Mouse (Mus musculus) cerebellum, adult 11 months (tissue): Measurements from ENCODE around the gene Vopp1.

Experiments used
- DNase-seq: peaks from one replicate; pipeline ENCODE4 v3.0.0; 2022

Gene Vopp1

DNA sequence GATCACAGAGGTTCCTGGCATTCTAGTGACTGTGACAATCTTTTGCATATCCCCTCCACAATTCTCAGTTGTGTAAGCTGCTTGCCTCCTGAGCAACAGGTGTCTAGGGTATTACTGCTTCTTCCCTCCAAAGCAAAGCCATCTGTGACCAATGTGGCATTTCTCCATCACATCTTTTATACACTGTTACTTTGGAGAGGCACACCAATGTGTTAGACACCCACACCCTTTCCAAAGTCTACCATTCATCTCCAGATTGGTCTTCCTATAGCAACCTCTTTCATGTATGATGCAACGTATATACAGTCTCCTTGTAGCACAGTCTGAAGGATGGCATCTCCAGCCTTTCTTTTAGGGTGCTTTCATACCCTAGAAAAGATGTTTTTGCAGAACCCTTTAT is 42.3 kb downstream of the Vopp1 start:
- DNase-seq, result no peak

DNA sequence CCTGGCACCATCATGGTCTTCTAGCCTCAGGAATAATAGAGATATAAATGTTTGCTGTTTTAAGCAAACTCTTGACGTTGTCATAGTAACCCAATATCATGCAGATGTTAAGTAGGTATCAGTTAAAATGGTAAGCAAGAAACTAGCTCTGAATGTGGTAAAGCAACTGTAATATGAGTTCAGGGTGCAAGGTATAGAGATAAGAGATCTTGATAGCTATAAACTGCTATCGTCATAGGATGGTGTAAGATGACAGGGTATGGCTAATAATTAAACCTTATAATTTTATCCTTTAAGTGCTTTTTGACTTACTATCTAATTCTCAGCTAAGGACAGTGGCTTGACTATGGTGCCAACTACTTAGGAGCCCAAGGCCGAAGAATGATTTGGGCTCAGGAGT is 44.6 kb downstream of the Vopp1 start:
- no peak for DNase-seq

DNA sequence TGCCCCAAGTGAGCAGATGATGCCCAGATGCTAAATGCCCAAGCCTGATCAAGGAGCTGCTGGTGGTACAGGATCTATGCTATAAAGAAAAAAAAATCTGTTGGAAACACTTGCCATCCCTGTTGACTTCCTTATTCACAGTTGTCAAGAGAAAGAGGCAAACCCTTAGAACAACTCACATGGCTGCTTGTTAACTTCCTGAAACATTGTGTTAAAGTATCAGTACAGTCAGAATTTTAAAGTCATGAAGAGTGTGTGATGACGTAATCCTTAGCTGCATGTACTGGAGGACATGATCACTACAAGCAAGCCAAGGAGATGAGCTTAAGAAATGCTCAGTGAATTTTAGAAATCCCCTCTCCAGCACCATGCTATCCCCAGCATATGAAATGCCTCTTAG is 51.2 kb downstream of the Vopp1 start:
- DNase-seq, result no peak

DNA sequence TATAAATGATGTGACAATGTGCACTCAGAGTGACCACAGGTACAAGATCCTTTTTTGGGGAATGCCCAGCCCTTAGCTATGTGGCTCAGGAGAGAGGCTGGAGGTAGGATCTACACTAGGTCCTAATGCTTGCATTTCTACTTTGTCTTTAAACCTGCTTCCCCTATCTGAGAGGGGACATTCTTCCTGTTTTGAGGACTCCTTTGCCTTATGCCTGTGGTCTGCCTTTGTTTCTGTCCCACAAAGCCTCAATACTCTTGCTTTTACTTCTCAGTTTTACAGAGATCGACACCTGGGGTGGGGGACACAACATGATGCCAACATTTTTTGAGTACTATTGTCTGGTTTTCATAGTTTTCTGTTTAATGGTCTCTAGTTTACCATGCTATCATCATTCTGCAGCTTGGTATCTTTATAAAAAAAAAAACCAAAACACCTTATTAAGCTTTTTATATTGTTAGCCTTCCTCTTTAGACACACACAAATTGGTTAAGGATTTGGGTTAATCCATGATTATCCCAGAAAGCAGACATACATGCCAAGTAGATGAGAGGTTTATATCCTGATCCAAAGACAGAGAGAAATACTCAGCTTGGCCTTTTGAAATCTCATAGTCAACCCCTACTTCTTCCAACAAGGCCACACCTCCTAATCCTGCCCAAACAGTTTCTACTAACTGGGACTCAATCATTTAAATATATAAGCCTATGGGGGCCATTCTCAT is 54.3 kb downstream of the Vopp1 start:
- no peak for DNase-seq

DNA sequence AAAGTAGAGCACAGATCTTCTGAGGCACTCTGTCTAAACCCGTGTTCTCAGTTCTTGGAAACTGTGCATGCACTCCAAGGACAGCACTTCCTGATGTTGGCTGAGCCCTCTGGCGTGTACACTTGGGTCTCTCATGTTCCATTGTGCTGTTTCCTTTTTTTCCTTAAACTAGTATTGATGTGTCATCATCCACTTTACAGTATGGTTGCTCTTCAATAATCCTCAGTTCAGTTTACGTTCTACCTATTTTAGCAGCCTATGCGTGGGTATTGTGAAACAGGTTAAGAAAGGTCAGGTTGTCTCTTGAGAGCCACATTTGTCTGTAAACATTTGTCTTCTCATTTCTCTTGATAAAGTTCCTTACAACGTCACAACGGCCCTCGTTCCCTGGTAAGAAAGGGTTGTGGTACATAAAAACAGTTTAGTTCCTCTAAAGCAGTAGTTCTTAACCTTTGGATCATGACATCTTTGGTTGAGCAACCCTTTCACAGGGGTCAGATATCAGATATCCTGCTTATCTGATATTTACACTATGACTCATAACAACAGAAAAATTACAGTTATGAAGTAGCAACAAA is 55.9 kb downstream of the Vopp1 start:
- no peak for DNase-seq

DNA sequence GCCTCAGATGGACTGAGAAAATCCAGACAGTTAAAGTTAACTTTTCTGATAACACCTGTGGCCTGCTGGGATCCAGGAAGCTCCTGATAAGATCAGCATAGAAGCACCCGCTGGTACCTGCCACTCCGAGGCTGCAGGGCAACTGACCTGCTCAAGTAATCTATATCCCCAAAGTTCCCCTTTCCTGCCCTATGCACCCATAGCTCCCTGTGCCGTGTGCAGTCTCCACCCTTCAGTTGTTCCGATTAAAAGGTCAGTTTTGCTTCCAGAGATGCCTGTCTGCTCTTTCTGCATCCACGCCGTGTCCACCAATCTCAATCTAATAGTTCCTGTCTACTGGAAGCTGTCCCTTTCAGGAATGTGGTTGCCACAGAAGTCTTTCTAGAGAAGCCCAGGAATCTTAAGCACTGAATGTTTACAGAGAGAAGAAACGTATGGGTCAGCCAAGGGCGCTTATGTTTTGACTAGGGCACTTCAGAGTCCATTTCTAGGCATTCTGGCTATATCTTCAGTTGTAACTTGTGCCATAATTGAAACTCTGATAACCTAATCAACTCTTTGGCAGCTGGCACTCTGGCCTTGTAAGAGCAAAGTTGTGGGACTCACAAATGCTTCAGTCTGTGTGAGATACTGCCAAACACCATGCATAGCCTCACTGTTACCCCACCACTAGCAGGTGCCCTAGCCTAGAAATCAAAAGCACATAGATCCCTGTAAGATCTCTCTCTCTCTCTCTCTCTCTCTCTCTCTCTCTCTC is 57.7 kb downstream of the Vopp1 start:
- DNase-seq, result no peak

DNA sequence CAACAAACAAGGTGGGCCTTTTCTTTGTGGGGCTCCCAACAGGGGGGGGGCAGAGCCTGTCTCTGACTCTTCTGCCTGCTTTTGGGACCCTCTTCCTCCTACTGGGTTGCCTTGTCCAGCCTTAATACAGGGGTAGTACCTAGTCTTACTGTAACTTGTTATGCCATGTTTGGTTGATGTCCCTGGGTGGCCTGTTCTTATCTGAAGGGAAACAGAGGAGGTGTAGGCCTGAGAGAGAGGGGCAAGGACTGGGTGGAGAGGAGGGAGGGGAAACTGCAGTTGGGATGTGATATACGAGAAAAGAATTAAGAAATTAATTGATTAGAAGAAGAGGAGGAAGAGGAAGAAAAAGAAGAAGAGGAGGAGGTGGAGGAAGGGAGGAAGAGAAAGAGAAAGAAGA is 58.7 kb downstream of the Vopp1 start:
- no peak for DNase-seq

DNA sequence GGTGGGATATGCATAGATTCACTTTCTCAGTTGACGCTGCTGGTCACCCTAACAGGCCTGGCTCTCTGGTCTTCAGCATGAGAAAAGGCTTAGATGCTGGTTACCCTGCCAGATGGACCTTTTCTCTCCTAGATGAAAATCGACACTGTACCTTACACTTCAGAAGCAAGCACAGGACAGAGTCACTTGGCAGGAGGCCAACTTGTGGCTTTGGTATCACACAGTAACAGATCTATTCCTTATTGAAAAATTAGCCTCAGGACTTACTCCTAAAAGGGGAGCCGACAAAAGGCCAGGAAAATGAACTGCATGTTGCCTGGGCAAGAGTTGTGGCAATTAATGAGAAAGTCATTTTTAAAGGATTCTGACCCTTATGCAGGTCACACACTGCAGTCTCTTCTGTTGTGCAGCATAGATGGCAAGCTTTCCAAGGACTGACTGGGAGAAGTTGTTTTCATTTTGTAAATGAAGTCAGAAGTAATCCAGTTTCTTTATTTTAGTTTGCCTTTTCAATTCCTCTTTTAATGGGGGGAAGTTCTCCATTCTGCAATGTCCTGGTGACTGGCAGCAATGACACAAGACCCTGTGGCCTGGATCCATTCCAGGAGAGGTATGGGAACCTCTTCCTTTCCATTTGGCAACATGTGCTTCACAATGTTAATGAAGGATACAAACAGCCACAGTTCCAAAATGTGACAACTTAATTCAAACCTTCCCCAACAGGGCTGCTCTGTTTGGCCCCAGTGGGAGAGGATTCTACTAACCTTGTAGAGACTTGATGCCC is 59.7 kb downstream of the Vopp1 start:
- peak; percentile 15 for DNase-seq

DNA sequence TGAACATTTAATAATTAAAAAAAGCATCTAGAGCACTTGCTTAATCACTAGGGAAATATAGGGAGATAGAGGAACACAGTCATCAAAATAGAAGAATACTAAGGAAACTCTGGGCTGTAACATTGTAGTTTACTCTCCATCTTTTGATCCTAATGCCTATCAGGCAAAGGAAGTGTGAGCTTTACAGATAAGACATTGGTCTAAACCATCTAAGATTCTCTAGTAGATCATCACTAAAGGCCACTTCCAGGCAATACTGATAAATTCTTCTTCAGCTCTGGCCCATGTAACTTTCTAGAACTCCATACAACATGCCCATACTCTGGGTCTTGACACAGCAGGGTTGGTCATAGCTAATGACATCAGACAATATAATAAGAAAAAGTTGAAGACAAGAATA is 61.9 kb downstream of the Vopp1 start:
- DNase-seq, result no peak

DNA sequence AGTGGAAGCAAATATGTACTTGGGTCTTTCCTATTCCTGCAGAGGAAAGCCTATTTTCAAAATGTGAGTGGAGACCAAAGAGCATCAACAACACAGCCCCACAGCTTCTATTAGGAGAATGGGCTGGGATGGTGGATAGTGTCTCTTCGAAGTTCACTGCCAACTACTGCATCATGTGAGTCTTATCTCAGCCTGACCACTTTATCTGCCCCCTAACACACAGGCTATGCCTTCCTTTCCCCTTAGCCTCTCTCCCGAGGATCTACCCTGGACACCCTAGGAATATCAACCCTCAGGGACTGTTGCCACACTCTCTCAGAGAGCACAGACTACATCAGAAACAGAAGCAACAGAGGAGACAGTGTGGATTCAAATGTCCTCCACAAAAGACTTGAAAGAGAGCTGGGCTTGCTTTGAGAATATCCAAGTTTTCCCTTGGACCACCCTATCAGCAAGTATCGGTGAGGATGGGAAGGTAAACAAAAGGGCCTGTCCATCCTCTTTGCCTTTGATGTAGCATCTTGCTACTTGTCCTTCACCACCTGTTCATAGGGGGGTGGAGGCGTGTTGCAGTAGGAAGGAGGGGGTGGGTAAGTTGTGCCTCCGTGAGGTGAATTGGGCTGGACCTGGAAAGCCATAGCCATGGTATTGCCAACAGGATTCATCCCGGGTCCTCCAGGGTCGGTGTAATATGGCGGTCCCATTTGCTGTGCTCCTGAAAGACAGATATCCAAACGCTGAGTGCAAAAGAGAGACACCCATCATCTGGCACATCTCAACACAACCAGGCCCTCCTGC is 70.8 kb downstream of the Vopp1 start:
- DNase-seq, result no peak

DNA sequence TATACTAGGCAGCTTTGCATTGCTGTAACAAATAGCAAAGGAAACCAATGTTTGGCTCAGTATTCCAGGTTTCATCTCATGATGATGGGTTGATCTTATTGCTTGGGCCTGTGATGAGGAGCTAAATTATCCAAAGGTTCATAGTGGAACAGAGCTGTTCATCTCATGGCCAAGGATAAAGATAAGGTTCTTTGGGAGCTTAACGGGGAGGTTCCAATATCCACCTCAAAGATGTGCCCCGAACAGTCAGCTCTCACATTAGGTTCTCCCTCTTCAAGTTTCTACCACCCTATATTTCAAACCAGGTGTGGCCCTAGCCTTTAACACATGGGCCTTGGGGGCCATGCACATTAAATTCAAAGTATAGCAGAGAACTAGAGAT is 79.2 kb downstream of the Vopp1 start:
- no peak for DNase-seq

DNA sequence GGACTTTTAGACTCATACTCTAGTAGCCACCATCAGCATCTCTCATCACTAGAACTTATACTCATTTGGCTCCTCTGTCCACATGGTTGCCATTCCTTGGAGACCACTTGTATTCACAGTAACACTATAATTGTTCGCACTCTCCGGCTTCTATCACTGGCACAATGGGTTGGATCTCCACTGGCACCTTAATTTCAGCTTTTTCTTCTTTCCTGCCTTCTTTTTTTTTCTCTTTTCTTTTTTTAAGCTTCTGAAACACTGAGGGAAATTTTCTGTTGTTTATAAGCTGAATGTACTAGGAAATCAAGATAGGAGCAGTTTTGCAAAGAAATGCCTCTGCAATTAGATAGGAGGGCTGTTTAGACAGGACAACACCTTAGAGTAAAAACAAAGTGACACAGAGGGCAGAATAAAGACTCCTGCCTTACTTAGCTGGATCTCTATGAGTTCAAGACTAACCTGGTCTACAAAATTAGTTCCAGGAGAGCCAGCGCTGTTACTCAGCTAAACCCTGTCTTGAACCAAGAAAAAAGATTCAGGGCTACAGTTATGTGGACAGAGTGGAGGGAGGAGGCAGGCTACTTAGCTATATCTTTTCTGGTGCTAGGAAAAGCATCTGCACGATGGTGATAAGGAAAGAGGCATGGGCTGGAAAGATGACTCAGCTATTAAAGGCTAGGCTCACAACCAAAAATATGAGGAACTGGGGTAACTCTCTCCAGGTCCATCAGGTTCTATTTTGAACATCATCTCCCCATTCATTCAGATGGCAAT is 79.8 kb downstream of the Vopp1 start:
- DNase-seq, result no peak

DNA sequence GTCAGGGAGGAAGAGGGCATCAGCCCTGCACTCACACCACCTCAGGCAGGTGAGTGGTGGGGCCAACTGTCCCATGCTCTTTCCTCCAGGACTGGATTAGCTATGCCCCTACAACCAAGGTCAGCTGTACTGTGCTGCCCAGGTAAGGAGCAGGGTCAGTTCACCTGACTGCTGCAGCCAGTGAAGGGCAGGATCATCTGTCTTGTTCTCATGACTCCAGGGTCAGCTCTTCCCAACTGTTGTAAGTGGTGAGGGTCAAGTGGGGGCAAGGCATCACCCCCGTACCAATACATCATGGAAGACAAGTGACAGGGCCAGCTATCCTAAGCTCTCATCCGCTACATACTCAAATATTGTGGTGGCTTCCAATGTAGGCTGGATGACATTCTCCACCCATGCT is 80.8 kb downstream of the Vopp1 start:
- no peak for DNase-seq

DNA sequence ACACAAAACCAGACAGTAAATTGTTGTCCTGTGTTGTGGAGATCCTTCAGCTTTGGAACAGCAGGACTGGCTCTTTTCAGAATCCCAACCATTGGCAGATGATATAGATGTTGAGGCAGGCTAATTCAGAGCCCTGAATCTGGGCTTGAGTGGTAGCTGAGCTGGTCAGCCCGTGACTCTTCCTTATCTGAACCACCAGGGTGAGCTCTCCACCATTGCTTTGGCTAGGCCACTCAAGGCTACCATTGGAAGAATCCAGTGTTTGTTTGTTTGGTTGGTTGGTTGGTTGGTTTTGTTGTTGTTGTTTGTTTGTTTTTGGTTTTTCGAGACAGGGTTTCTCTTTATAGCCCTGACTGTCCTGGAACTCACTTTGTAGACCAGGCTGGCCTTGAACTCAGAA is 81.6 kb downstream of the Vopp1 start:
- no peak for DNase-seq

DNA sequence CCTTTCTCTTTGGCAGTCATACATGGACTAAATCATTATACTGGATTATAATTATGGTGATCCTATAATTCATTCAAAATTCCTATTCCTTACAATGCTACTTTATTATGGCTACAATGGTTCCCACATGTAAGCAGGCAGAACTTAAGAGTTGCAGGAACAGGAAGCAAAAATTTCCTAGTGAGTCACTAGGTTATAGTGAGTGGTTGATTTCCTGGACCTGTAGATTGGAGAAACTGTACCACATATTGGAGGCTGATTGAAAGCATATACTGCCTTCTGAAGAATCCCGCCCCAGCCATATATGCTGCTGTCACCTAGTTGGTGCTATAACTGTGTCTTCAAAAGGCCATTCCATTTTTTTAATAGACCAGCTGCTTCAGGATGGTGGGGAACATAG is 82.2 kb downstream of the Vopp1 start:
- no peak for DNase-seq

DNA sequence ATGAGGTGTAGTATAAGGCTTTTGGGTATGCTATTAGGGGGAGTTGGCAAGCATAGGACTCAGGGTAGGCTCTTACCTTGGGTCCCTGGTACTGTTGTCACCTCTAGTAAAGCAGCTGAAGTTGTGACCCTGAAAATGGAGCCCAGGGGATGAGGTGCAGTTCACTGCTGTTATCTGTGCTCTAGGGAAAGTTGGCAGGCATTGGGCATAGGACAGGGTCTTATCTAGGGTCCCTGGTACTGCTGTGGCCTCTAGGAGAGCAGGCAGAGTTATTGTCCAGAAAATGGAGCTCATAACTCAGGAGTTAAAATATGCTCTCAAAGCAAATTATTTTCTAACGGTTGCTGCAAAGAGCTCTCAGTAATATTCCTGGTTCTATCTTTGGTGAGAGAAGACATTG is 103.6 kb downstream of the Vopp1 start:
- DNase-seq, result no peak

DNA sequence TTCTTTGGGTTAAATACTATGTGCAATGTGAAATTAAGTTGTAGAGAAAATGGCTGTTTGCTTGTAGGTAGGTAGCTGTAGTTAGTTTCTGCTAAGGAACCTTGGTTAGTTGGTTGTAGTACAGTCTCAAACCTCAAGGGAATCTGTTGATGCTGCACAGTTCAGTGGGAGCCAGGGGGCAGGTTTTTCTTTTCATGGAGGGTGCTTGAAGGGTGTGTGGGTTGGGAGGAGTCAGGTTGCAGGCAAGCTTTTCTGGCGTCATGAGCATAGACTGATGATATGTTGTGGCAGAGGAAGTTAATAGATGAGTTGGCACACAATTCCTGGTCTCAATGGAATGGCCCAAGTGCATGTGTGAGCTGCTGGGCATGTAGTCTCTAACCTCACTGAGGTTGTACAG is 113.2 kb downstream of the Vopp1 start:
- DNase-seq, result no peak

DNA sequence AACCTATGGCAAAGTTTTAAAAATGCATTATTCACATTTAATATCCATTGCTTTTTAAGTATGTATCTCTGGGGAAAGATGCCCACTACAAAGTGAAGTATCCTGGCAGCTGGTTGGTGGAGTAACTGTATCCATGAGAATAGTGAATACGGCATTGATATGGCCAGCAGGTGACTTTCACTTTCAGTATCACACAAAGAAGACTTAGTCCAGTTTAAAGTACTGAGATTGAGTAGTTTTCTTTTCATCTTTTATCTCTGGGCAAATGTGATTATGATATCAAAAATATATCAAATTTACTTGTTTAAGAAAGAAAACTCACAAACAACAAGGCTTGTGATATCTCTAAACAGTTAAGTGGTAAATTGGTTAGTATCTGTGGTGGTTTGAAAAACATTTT is 118.2 kb downstream of the Vopp1 start:
- DNase-seq, result no peak

DNA sequence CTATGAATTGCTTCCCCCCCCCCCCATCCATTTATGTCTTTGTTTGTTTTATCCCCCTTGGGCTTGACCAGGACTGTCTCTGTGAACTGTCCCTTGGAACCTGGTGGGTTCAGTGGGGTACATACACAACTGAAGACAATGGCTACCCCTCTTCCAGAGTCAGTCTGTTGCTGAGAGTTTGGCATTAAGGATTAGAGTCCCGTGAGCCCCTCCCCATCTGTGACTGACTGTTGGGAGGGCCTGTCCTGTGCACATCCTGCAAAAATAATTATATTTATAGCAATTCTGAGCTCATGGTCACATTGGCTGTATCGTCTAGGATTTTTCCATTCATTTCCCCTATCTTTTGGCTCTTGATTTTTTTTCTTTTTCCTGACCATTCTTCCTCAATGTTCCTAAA is 121.3 kb downstream of the Vopp1 start:
- DNase-seq, result no peak

DNA sequence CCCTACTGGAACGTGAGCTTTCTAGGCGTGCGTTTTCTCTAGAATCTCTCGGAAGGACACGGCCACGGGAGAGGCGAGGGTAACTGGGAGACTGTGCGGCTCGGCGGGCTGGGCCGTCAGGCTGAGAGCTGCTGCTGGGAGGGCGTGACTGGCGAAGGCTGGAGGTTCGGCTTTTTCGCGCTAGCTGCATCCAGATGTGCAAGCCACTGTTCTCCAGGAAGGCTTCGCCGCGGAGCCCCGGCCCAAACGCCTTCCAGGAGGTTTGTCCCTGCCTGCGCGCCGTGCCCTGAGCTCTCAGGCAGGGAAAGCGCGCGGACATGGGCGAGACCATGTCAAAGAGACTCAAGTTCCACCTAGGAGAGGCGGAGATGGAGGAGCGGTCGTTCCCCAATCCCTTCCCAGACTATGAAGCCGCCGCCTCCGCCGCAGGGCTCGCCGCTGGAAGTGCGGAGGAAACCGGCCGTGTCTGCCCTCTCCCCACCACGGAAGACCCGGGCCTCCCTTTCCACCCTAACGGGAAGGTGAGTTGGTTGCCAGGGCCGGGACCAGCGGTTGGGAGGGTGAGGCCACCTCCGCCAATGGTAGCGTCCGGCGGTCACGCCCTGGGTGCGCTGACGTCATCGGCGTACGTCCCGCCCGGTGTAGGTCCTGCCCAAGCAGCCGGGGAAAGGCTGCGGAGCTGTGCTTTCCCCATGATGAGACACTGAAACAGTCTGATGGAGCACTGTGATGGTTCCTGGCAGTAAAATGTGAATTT is 122.0 kb downstream of the Vopp1 start:
- peak; percentile 98 for DNase-seq

DNA sequence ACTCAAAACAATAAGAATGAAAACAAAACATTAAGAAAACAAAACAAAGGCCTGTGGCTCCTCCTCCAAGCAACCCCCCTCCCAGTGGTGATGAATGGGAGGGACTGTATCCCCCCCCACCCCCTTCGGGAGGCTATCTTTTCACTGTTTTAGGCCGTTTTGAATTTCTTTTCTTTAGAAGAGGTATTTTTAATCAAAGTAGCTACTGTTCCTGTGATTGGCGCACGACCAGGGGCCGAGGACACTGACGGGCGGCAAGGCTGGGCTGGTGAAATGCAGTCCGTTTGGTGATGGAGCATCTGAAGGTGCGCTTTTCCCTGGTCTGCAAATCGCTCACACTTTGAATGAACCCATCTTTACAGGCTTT is 122.6 kb downstream of the Vopp1 start, which contains the start of gene Lancl2:
Gene Lancl2, plus strand, starts transcription at position 165 of the 367 bp plus-strand sequence.
- DNase-seq, result peak; percentile 64
